Mouse (Mus musculus) left cerebral cortex, adult 9 months (tissue): ENCODE measurements around the gene Sema4a.

Source experiments
- DNase-seq, 2 experiments: peaks; one replicate each; pipeline ENCODE4 v3.0.0; 2022; ENCODE audit warnings: low spot score in 2 of 2

The Sema4a gene

DNA sequence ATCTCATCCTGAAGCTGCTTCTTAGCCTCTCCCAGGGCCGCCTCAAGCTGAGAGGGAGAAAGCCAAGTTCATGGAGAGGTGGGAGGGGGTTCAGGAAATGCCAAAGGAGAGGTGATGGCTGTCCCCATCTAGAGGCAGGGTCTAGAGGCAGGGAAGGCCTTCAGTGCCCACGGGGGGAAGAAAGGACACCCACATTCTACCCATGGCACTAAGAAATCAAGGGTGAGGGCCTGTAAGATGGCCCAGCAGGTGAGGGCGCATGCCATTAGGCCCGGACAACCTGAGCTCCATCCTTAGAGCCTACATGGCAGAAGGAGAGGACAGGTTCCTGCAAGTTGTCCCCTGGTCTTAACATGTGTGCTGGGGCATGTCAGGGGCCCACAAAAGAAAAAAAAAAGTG is 25.9 kb upstream of the Sema4a start:
- no peak for DNase-seq

DNA sequence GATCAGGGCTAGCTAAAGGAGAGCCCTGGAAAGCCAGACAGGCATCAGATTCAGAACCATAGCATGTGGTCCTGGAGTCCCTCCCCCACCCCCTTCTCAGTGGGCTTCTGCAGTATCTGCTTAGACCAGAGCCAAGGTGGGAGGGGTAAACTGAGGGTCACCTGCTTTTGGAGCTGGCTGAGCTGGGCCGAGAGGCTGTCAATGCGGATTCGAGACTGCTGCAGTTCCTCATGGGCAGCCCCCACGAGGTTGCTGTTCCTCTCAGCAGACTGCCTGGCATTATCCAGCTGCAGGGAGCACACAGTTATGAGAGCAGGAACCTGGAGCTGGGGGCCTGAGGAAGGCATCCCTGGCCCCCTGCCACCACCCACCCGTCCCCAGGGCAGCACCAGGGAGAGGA is 25.1 kb upstream of the Sema4a start:
- DNase-seq: no peak

DNA sequence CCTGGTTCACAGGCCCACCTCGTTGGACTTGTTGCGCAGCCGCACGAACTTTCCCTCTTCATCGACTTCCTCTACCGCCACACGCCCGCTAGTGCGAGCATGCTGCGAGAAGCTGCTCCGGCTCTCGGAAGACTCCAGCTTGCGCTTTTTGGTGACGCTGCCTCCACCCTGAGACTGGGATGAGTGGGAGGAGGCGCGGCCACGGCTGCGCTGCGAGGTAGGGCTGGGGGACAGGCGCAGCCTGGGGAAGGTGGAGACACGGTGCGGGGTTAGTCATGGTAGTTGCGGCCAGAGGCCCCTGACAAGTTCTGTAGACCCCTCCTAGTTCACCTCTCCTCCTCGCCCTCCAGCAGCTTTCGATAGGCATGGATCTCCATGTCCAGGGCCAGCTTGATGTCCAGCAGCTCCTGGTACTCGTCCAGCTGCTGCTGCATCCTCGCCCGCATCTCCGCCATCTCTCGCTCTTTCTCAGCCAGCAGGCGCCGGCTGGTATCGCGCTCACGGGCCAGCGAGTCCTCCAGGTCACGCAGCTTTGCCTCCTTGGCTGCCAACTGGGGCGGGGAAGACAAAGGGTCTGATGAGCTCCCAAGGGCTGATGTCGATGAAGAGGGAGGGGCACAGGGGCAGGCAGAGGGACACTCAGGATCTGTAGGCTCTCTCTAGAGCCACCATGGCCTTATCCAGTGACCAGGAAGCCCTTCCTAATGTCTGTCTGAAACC is 23.8 kb upstream of the Sema4a start:
- DNase-seq: no peak

DNA sequence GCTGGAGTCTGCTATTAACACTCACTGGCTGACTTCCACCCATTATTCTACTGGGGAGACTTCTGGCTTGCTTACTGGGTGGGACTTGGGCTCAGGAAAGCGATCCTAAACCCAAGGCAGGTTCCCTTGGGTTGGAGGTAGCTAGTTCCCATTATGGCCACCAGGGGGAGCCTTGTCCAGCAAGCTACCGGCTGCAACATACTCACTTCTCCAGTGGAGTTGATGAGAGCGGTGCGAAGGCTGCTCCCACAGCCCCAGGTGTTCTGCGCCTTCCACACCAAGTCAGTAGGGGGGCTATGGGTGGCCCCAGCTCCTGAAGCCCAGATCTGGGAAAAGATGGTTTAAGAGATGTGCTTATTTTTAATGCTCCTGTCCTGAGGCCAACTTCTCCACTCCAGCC is 22.6 kb upstream of the Sema4a start:
- peak in 1 of 2 experiments; percentile 80 for DNase-seq

- DNase-seq: no peak
These were observed 22.2 kb upstream of the Sema4a start for GRCm38 (mm10) chr3:88483141-88483540.

- DNase-seq: no peak
These were observed 21.4 kb upstream of the Sema4a start for GRCm38 (mm10) chr3:88482336-88482735.

- peak in 1 of 2 experiments; percentile 3 for DNase-seq
These were observed 20.5 kb upstream of the Sema4a start for GRCm38 (mm10) chr3:88481372-88482040.

- DNase-seq: no peak
These were observed 19.7 kb upstream of the Sema4a start for GRCm38 (mm10) chr3:88480679-88481078.

DNA sequence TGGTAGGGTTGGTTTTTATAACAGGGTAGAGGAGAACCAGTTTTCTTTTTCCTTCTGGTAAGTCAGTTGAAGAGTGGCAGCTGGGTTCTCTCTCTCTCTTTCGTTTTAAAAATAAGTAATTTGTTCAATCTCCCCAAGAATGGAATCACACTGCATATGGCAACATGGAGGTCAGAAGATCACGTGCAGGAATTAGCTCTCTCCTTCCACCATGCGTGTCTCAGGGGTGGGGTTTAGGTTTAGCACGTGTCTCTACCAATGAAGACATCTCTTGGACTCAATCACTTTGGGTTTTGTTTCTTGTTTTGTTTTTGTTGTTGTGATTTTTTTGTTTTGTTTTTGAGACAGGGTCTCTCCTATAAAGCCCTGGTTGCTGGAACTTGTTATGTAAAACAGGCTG is 18.8 kb upstream of the Sema4a start:
- no peak for DNase-seq

DNA sequence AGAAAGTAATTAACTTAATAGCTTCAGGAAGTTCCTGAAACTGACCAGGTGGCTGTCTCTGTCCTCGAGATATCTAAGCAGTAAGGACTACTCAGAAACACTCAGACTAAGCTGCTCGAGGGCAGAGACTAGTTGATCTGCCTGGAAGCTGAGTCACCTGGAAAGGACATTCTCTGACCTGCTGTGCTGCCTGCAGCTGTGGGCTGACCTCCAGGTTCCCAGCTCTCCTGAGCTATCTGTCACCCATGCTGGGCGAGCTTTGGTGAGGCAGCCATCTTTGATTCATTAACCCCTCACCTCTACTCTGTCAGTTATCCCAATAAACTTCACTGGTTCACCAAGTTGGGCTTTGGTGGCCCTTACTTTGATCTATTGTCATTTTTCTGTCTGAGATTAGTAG is 18.2 kb upstream of the Sema4a start:
- DNase-seq: peak in 1 of 2 experiments; percentile 1

GRCm38 (mm10) chr3:88477735-88478134 is 16.8 kb upstream of the Sema4a start:
- DNase-seq: peak in 1 of 2 experiments; percentile 82

DNA sequence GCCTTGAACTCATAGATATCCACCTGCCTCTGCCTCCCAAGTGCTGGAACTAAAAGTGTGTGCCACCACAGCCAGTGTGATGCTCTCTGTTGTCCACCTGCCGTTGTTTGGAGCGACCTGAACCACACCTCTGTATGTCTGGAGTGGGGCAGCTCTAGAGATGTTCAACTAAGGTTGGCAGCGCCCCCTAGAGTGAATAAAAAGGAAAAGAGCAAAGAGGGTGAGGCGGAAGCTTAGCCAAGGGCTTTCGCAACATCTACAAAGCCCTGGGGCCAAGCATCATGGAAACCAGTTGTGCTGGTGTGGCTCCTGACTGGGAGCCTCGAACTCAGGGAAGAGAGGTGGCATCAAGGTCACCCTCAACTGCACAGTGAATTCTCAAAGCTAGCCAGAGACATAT is 15.4 kb upstream of the Sema4a start:
- no peak for DNase-seq

- peak in 1 of 2 experiments; percentile 12 for DNase-seq
These were observed 12.6 kb upstream of the Sema4a start for GRCm38 (mm10) chr3:88473571-88473970.

DNA sequence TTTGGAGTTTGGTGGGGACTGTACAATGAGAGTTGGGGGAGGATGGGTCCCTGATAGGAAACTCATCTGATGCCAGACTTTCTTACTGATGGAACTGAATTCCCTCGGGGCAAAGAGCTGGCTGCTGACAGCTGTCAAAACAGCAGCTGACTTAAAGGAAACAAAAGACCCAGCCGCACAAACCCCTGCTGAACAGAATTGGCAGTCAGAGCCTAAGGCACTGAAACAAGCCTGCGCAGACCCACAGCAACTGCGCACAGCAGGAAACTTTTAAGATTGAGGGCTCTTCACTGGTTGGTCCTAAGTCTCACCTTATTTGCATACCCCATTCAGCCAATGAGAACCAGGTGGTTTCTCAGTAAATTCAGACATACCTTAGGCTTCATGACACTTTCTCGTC is 12.0 kb upstream of the Sema4a start:
- peak in 1 of 2 experiments; percentile 5 for DNase-seq

DNA sequence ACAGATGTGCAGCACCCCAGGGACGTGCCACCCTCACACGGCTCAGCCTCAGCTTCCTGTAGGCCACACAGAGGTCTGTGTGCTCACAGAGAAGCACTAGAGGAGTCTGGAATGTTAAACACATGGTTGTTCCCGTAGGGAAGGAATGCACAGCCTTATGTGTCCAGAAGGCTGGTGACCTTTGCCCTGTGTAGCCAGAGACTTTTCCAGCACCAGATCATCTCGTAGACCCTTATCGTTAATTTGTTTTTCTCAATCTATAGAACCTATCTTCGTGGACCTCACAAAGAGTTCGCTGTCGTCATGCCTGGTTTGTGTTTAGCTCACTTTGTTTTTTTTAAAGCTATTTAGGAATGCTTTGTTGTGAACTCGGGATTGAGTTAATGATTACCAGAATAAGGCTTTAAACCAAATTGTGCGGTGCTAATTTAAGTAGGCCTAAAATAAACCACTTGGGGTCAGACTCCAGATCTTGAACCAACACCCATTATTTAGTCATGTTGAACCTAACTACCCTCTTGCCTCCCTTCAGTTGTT is 10.0 kb upstream of the Sema4a start:
- DNase-seq: no peak

GRCm38 (mm10) chr3:88469466-88469865 is 8.5 kb upstream of the Sema4a start:
- no peak for DNase-seq

GRCm38 (mm10) chr3:88467116-88467824 is 6.3 kb upstream of the Sema4a start:
- peak in 1 of 2 experiments; percentile 92 for DNase-seq

DNA sequence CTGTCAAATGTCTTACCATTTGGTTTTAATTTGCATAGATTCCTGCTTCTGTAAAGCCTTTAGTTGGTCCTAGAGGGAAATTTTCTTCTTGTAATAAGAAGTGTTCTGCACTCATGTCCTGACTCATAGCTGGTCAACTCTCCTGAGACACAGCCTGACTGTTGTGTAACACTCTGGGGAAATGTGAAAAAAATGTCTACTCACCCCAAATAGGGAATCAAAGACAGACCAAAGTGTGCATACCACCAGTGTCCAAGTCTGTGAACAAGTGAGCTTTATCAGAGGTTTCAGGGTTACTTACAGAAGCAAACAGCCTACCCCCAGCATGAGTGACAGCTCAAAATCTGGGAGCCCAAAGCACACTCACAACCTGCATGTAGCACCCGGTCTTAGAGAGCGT is 4.1 kb upstream of the Sema4a start:
- no peak for DNase-seq

GRCm38 (mm10) chr3:88464425-88464824 is 3.4 kb upstream of the Sema4a start:
- DNase-seq: no peak

- peak in 1 of 2 experiments; percentile 2 for DNase-seq
These were observed 953 bp downstream of the Sema4a start for GRCm38 (mm10) chr3:88460029-88460428.

DNA sequence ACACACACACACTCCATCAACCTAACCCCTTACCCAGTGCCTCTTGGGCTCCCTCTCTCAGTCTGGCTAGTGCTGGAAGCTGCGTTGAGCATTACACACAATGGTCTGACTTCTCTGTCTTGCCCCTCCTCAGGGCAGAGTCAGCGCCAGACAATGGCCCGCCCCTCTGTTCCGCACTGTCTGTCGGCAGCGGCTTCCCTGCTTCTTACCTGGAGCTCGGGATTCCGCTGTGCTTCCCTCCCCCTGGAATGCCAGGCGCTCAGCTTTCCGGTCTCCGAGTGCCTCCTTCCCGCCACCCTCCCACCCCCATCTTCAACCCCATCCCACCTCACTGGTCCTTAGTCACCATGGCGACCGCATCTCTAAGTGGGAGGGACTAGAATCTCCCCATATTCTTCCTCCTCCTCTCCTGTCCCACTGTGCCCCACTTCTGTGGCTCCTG is 2.2 kb downstream of the Sema4a start:
- DNase-seq: peak in 1 of 2 experiments; percentile 64
